Mouse (Mus musculus) cerebellum, adult 9-11 months (tissue): Measurements from ENCODE around the gene Casp8.
"Not testable (repeated sequence)": the region's sequence is repeated elsewhere in the genome, so short reads cannot be mapped to it uniquely, and the experiment has no call there.

Experiments used
- DNase-seq: peaks from one replicate; pipeline ENCODE4 v3.0.0; 2022

Gene Casp8

DNA sequence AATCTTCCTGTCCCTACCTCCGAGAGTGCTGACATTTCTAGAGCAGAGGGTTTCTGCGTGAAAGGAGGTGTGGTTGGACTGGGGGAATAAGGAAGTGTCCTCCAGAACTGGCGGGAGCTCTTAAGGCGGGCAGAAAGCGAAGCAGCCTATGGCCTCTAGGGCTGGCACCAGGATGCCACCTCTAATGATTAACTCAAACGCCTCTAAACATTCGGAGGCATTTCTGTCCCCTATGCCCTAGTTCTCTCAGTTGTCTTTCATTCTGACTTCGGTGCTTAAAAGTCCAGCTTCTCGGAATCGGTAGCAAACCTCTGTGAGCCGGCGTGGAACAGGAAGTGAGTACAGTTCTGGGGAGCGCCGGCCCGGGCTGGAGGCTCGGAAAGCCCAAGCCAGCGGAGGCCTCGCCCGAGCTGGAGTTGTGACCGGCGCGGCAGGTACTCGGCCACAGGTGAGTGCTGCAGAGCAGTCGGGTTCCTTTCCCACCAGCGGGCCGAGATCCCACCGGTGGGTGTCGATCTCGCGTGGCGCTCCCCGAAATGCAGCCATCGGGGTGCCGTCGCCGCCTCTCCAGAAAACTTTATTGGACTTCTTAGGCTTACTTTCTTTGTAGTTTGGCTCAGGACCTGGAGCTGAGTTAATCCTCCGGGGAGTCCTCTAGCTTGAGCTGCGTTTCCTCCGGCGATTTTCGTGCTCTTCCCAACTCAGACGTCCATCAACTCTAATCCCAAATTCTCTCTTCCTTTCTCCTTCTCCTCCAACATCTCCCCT lies at the start of gene Casp8:
Casp8 (plus strand) TSS at position 84 of the 768 bp plus-strand sequence.
- DNase-seq: no peak

DNA sequence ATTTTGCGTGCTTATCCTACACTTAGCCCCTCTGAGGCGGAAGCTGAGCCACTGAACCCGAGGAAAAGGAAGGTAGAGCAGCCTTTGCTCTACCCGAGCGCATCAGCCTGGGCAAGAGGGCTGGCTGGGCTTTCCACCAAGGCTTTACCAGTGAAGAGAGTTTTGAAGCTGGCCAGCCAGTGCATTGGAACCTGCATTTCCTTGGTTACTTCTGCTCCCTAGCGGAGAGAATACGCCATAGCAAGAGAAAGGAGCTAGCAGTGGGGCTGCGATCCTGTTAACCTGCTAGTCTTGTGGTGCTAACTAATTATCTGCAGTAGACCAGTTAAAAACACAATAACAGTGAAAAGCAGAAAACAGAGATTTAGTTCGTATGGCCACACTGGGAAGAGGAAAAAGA lies 48.3 kb upstream of the Casp8 start:
- peak; percentile 68 for DNase-seq

DNA sequence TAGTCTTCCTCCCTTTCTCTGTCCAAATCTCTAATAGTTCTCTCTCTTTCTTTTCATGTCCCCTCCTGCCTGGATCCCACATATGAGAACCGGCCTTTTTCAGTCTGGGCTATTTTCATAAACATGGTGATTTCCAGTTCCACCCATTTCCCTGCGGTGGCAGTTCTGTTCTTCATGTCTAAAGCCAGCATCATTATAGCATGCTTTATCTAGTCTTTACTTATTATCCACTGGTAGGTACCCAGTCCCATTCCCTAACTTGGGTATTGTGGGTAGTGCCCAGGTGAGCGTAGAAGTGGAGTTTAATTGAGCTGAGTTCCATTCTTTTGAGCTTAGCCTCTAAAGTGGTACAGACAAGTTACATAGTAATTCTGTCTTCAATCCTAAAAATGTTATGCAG lies 35.7 kb upstream of the Casp8 start:
- DNase-seq: no peak

DNA sequence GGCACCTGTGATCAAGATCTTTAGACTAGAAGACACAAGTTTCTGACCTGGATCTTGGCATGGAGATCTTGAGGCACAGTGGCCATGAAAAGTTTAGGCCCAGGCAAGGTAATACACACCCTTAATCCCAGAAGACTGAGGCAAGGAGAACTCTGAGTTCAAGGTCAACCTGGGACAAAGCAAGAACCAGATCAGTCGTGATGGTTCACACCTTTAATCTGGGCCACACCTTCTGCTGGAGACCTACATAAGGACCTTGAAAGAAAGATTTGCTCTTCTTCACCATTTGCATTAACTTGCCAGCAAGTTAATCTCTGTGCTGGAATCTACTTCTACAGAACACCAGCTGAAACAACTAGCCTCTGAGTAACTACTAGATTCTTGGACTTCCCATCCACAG lies 34.6 kb upstream of the Casp8 start:
- DNase-seq: no peak

DNA sequence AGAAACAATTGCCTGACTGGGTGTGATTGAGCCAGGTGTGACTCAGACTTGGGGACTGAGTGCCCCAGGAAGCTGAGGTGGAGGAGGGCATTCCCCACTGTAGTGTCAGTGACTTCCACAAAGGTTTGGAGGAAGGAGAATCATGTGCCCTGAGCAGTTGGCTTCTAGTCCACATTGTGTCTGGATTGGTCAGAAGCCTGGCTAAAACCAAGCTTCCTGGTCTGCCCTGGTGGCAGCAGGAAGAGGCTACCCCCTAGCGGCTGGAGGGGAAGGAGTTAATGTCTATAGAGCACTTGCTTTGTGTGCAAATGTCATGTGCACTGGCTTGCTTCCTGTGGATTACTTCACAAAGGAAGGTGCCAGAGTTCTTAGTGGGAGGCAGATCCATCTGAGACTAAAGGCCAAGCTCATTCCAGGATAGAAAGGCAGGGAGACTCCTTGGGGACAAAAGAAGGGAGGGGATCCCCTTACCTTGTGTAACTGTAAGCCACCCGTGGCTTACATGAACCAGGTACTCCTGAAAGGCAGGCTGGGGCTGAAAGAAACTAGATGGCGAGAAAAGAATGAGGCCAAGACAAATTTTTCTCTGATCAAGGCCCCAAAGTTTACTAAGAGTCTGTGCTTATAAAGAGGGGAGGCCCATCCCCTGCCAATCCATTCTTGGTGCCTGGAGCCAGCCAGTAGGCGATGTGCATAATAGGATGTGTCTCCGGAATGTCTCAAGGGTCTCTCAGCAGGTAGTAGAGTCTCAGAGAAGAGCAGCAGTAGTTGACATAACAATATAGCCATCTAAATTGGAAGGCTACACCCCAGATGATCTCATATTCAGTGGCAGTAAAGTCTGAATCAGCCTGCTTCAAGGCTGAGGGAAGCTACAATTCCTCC lies 33.5 kb upstream of the Casp8 start:
- not testable (repeated sequence) for DNase-seq

DNA sequence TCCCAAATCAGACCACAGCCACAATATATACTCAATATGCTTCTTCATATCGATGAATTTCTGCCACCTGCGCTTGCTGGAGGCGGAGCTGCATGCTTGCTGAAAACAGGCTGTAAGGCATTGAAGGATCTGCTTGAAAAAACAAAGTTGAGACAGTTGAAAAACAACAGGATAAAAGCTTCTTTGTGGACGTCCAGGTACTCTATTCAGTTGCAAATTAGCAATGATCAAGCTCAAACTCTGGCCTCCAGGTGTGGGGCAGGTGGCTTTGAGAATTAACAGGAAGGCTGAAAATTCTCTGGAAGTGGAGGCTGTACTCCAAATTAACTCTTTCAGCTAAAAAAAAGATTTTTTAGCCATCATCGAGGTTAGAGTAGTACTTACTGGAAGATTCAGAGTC lies 32.6 kb upstream of the Casp8 start:
- DNase-seq: no peak

DNA sequence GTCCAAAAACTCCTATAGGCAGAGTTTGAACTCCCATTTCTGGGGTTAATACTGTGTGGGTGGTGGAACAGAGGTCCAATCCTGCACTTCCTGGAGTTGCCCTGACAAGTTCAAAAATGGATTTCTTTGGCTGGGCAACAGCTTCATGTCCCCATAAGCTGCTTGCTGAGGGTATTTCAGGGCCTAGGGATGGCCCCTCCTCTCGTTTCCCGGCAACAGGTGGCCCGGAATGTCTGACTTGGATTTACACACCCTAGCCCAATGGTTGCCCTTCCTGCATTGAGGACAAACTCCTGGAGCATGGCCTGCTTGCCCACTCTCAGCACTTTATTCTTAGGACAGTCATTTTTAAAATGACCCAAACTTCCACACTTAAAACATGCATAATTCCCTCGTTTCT lies 28.7 kb upstream of the Casp8 start:
- DNase-seq: not testable (repeated sequence)

DNA sequence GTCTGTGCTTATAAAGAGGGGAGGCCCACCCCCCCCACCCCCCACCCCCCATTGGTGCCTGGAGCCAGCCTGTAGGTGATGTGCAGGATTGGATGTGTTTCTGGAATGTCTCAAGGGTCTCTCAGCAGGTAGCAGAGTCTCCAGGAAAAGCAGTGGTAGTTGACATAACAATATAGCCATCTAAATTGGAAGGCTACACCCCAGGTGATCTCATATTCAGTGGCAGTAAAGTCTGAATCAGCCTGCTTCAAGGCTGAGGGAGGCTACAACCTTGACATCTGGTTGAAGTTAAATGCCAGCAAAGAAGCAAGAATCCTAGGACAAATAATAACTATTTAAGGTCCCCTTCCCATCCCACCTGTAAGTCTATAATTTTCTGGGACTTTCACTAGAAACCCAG lies 26.0 kb upstream of the Casp8 start:
- no peak for DNase-seq

DNA sequence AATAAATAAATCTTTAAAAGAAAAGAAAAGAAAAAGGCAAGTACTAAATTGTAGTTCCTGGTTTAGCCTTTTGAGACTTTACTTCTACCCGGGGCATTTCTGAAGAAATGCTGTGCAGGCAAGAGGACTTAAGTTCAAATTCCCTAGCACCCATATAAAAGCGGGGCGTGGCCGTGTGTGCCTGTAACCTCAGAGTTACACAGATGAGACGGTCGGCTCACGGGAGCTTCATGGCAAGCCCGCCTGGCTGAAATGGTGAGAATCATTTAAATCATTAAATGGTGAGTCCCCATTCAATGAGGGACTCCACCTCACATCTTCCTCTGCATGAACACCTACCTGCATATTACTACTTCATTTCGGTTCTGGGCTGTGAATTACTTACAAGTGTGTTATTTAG lies 25.5 kb upstream of the Casp8 start:
- no peak for DNase-seq

DNA sequence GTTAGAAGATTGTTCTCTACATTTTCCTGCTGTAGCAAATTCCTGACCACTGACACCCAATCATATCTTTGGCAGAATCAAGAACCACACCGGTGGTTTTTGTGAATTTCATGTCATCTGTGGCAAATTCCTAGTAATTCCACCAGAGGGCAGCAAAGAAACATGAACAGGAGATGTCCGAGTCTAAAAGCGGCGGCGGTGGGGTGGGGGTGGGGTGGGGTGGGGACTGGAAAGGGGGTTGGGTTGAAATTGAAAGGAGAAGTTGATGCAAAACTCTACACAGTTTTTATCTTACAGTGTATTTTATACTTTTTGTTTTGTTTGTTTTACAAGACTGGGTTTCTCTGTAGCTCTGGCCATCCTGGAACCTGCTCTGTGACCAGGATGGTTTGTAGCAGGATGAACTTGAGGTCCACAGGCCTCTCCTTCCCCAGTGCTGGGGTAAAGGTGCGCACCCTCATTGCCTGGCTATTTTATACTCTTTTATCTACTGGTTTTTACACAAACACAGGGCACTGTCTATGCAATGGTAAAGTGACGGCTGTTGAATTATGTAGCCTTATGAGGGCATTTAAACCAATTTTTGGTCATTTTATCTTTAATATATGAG lies 25.0 kb upstream of the Casp8 start:
- DNase-seq: peak; percentile 40

DNA sequence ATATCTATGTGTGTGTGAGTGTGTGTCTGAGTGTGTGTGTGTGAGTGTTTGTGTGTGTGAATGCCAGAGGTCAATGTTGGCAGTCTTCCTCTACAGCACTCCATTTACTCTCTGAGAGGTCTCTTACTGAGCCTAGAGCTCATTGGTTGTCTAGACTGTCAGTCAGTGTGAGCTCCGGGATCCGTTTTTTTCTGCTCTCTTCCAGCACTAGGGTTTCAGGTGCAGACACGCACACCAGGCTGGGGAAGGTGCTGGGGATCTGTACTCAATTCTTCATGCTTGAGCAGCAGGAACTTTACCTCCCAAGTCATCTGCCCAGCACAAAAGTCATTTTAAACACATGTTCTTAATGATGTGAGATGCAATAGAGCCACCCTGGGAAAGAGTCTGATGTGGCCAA lies 23.1 kb upstream of the Casp8 start:
- no peak for DNase-seq

DNA sequence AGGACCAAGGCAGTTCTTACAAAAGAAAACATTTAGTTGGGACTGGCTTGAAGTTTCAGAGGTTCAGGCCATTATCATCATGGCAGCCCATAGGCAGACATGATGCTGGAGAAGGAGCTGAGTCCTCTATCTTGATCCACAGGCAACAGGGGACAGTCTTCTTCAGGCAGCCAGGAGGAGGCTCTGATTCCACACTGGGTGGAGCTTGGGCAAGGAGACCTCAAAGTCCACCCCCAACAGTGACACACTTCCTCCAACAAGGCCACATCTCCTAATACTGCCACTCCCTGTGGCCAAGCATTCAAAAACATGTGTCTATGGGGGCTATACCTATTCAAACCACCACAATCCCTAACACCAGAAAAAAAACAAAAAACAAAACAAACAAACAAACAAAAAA lies 21.9 kb upstream of the Casp8 start:
- DNase-seq: no peak

DNA sequence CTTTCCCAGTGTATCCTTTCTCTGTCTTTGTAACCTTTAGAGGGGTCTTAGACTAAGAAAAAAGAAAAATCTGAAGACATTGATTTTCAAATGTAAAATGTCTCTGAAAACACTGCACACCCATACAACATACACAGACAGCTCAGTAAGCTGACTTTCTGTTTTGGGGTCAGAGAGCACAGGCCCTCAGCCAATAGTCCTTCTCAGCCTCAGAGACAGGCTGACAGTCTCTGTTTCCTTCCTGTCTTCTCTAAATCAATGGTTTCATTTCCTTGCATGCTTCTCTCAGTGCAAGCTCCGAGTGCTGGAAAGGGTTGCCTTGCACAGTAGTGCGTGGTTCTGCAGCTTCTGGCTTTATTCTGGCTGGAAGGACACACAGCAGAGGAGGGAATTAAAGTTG lies 21.3 kb upstream of the Casp8 start:
- no peak for DNase-seq

DNA sequence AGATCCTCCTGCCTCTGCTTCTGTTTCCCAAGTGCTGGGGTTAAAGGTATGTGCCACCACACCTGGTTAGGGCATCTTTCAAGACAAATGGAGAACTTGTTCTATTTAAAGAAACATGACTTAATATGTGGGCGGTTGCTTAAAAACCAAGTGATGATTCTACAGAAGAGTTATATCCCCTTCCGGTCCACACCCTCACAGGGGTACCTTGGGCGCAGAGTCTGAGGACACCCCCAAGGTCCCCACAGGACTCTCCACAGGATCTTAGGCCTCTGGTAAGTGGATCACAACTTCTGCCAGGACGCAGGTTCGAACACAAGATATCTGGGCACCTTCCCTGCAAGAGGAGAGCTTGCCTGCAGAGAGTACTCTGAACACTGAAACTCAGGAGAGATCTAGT lies 19.8 kb upstream of the Casp8 start:
- DNase-seq: no peak

DNA sequence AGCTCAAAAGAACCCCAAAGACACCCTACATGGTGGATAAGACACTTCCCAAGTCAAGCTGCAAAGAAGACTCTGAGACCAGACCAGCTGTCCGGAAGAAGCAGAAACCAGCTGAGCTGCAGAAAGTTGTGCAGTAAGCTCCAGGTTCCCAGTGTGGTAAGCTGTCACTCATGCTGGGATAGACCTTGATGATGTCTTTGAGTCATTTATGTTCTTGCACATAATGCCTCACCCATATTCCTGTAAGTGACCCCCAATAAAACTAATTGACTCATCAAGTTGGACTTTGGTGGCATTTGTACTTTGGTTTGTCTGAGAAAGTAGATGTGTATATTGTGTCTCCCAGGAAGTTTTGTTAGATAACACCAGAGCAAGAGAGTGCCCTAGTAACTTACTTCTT lies 17.6 kb upstream of the Casp8 start:
- DNase-seq: no peak

DNA sequence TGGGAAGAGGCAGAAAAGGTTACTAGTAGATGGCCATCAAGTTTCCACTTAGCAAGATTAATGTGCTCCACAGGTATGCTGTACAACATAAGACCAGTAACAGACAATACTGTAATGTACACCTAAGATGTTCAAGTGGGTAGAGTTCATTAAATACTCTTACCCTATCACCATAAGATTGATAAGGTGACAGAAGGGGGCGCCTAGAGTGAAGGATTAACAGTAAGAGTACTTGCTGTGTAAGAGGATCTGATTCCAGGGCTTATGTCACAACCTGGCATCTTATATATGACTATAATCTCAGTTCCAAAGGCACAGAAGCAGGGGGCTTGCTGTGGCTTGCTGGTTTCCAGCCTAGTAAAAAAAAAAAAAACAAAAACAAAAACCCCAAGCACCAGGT lies 16.9 kb upstream of the Casp8 start:
- no peak for DNase-seq

DNA sequence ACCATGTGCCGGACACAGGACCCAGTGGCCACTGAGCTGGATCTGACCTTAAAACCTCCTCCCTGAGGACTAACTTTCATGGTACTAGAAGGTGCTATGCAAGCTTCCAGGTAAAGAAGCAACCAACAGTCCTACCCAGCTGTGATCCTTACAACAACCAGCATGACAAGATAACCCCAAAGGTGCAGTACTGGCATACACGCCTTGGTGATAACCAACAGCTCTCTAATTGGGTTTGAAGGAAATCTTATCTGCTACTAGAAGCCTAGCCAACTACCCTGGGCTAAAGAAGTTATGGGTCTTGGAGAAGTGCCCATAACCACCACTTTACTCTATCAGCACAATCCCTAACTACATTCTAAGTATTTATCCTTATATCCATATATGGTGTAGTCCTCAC lies 8.9 kb upstream of the Casp8 start:
- no peak for DNase-seq

DNA sequence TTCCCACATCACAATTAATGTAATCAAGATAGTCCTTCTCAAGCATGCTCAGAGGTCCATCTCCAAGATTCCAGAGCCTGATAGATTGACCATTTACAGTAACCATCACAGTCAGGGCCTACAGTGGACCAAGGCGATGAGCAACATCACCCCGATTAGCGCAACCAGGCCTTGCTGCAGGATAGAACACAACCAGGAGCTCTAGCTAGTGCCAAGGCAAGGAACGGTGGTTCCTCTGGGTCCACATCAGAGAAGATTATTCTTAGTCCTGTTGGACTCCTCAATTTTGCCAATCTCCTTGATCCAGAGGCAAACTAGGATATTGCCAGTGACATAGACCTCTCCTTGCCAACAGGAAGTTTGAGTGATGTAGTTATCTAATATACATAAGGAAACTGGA lies 6.8 kb upstream of the Casp8 start:
- DNase-seq: no peak

DNA sequence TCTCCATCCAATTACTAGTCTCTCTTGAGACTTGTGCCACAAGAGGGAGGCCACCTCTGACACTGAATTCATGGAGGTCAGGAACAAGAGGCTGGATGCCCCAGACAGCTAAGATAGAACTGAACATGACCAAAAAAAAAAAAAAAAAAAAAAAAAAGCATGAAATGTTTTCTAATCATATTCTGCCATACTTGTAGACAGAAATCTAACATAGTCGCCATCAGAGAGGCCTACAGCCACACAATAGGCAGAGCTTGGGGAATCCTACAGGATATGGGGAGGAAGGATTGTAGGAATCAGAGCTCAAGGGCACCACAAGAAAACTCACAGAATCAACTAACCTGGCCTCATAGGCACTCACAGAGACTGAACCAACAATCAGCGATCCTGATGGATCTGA lies 469 bp upstream of the Casp8 start:
- no peak for DNase-seq

DNA sequence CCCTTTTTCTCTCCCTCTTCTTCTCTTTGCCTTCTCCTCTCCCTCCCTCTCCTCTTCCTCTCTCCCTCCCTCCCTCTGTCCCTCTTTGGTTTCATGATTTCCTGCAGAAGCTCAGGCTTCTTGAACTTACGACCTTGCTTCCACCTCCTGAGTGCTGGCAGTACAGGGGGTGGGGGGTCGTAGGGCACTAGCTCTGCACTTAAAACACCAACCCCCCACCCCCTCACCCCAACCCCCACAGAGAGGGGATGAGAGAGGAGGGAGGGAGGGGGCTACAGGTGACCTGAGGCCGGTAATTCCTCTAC lies 837 bp downstream of the Casp8 start:
- DNase-seq: no peak

DNA sequence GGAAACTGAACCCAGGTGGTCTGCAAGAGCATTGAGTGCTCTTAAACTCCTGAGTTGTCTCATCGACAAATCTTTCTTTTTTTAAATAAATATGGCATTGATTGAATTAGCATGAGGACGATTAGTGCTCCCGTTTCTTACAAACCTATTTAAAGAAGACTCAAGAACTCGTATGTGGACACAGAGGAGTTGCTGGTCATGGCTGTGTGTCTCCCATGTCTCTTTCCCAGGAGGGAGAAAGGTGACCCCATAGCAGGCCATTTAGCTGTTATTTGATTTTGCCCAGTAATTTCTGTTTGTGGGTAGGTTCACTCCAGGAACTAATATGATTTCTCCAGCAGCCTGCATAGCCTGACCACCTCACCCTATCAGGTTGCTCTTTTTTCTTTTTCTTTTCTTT lies 1.7 kb downstream of the Casp8 start:
- no peak for DNase-seq

DNA sequence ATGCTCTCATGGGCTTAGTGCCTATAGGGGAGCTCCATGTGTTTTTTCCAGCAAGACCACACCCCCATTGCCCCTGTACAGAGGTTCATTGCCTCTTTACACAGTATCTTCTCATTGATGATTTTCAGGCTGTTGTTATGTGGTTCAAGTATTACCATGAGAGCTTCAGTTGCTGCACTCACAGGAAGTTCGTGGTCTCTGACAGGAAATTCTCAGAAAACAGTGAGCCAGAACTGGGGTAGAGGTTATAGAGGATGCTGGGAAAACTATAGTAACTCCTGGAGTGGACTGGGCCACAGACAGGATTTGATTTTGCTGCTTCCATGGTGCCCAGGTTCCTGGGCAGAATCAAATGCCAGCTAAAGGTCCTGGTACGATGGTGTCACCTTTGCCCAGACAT lies 2.2 kb downstream of the Casp8 start:
- DNase-seq: no peak

DNA sequence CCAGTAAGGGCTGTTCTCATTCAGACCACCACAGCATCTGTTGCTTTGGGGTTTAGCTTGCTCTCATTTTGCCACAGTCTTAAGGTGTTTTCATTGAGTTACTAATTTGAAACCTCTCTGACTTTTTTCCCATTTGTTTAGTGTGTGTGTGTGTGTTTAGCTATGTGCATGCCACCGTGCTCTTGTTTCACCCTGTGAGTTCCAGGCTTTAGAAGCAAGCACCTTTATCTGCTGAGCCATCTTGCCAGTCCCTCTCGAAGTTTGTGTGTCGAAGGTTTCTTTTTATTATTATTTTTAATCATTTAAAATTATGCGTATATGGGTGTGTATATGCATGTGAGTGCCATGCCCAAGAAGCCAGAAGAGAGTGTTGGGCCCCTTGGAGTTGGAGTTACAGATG lies 3.7 kb downstream of the Casp8 start:
- DNase-seq: no peak

DNA sequence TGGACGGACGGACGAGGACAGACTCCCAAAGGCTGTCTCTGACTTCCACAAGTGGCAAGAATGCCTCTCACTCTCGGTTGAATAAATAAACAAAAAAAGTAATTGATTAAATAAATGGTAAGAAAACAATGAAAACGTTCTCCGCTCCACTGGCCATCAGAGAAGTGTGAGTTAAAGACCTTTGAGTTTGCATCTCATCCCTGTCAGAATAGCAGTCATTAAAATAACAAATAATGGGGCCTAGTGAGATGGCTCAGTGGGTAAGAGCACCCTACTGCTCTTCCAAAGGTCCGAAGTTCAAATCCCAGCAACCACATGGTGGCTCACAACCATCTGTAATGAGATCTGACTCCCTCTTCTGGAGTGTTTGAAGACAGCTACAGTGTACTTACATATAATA lies 5.5 kb downstream of the Casp8 start:
- not testable (repeated sequence) for DNase-seq
